Mouse (Mus musculus) myocyte (in vitro differentiated cells): ENCODE results near the gene Nxpe4.

Source experiments
- CEBPB ChIP-seq: IDR thresholded peaks from 2 replicates; pipeline ENCODE4 v1.6.1; 2011; ENCODE audit warnings: mild to moderate bottlenecking, moderate library complexity; ENCODE audit not compliant: poor library complexity, insufficient read depth, severe bottlenecking
- E2F4 ChIP-seq: IDR thresholded peaks from one replicate; pipeline ENCODE4 v1.6.1; 2011; ENCODE audit warnings: mild to moderate bottlenecking, control low read depth, moderate library complexity; ENCODE audit not compliant: insufficient read depth
- MAX ChIP-seq: IDR thresholded peaks from one replicate; pipeline ENCODE4 v1.6.1; 2011; ENCODE audit warnings: low read depth, mild to moderate bottlenecking, control low read depth
- POLR2A ChIP-seq: IDR thresholded peaks from one replicate; pipeline ENCODE4 v1.6.1; 2011; ENCODE audit warnings: low read depth, mild to moderate bottlenecking, control low read depth, moderate library complexity; ENCODE audit not compliant: insufficient read length
- POLR2AphosphoS2 ChIP-seq: IDR thresholded peaks from one replicate; pipeline ENCODE4 v1.6.1; 2011; ENCODE audit warnings: low read depth, control low read depth; ENCODE audit not compliant: insufficient read length
- TCF12 ChIP-seq: IDR thresholded peaks from one replicate; pipeline ENCODE4 v1.6.1; 2011; ENCODE audit warnings: mild to moderate bottlenecking, control low read depth; ENCODE audit not compliant: poor library complexity, insufficient read depth, severe bottlenecking
- TCF3 ChIP-seq: IDR thresholded peaks from one replicate; pipeline ENCODE4 v1.6.1; 2011; ENCODE audit warnings: low read depth, control low read depth; ENCODE audit not compliant: insufficient read length
- USF1 ChIP-seq: IDR thresholded peaks from one replicate; pipeline ENCODE4 v1.6.1; 2011; ENCODE audit warnings: low read depth, mild to moderate bottlenecking, control low read depth, moderate library complexity

- TF ChIP-seq POLR2A (no peak), TCF12 (no peak), POLR2AphosphoS2 (no peak), USF1 (no peak), E2F4 (no peak), CEBPB (no peak), TCF3 (no peak), MAX (no peak)
Observed at GRCm38 (mm10) chr9:48216091-48217001, 54.5 kb downstream of the Nxpe4 start.
